Mouse (Mus musculus): Measurements from ENCODE around the gene Actl11. TPM values are rescaled to one million over a fixed set of nuclear protein-coding genes. Genes with fewer than 3 reads are reported as not detected.

The Actl11 gene
- not detected in 2 replicates for total RNA-seq (2023)

DNA sequence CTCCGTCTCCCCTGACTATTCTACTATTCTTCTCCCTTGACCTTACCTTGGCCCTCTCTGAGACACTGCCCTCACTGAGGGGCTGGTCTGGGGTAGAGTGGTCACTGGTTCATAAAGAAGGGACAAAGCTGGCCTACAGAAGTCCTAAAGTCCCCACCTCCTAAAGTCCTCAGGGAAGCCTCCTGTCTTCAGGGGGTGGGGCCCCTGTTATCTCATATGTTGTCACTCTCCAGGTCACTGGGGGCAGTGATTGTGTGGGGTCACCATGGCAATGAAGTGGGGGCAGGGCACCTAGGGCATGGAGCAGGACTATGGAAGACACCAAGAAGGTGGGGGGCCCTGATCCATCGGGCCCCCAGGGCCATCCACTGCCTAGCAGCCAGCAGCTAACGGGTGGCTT, at the start of gene Actl11:
Actl11 (plus strand) TSS at position 301 of the 400 bp plus-strand sequence.

DNA sequence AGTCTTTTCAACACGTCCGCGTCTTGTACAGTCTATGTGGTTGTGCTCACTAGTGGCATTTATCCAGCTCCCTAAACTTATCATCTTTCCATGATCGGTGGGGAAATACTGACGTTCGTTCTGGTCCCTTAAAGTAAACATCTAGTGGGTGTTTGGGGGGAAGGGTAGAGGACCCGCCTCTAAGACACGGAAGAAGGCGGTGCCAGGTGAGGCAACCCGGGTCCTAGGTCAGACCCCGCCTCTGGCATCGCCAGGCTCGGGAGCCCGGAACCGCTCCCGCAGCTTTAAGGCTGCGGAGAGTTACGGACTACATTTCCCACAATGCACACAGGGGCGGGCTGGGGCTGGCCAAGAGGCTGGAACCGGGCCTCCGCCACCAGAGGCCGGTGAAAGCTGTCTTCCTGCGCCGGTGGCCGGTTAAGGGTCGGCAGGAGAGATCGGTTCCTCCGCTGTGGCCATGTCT, 40.4 kb upstream of the Actl11 start, which contains the start of gene Mon1a:
Mon1a (plus strand) TSS at position 348 of the 463 bp plus-strand sequence.

DNA sequence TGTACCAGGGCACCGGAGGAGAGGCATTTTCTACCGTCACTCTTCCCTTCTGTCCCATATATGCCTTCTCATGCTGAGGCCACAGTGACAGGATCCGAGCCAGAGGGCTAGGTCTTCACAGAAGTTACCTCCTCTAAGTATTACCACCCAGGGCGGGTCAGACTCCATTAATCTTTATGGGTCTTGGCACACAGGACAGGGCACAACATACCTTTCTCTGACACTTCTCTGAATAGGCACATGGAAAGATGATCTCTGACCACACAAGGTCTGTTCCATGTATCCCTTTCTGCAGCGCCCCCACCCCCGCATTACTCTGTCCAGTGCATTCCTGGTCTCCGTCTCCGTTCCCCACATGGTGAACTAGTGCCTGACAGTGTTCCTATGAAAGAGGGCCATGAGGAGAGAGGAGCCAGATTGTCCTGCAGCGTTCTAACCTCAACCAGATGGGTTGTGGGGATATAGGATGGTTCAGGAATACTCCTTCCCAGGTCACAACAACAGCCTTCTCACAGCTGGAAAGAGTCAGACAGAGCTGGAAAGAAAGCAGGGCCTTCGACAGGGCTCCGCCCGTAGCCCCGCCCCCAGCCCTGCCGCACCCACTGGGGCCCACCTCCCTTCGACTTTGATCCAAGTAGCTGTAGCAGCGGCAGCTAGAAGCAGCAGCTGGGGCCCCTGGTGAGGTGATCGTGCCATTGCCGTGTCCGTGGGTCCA, 21.9 kb upstream of the Actl11 start, which contains the start of gene Mst1r:
Mst1r (plus strand) TSS at position 622 of the 715 bp plus-strand sequence.

DNA sequence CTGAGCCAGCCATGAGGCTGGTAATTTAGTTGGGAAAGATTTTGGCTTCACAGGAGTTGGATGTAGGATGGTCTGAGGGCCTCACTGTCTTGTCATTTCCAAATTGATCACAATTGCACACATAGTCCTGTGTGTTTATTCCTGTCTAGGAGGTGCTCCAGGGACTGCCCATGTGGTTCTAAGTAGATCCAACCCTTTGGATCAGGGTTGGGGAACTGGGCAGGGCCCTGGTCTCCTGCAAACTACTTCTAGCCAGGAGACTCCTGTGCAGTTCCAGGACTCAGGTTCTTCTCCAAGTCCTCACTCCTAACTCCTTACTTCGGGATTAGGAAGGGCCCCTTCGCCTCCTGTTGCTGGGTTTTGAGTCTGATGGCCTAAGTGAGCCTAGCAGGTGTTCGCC, 7.1 kb downstream of the Actl11 start, which contains the start of gene Camkv:
Camkv (plus strand) TSS at position 301 of the 400 bp plus-strand sequence.

DNA sequence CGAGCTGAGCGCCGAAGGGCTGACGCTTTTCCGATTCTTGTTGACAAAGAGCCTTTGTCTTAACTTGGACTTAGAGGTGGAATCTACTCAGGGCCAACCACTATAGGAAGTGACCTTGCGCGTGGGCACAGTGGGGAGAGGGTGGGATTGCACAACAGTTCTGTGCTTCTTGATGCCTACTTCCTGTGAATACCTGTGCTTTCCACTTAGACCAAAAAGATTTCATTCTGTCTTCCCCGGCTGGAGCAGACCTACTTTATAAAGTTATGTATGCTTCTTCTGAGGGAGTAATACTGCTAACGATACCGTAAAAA, 21.6 kb downstream of the Actl11 start, which contains the start of gene Traip:
Traip (plus strand) TSS at position 215 of the 314 bp plus-strand sequence.

DNA sequence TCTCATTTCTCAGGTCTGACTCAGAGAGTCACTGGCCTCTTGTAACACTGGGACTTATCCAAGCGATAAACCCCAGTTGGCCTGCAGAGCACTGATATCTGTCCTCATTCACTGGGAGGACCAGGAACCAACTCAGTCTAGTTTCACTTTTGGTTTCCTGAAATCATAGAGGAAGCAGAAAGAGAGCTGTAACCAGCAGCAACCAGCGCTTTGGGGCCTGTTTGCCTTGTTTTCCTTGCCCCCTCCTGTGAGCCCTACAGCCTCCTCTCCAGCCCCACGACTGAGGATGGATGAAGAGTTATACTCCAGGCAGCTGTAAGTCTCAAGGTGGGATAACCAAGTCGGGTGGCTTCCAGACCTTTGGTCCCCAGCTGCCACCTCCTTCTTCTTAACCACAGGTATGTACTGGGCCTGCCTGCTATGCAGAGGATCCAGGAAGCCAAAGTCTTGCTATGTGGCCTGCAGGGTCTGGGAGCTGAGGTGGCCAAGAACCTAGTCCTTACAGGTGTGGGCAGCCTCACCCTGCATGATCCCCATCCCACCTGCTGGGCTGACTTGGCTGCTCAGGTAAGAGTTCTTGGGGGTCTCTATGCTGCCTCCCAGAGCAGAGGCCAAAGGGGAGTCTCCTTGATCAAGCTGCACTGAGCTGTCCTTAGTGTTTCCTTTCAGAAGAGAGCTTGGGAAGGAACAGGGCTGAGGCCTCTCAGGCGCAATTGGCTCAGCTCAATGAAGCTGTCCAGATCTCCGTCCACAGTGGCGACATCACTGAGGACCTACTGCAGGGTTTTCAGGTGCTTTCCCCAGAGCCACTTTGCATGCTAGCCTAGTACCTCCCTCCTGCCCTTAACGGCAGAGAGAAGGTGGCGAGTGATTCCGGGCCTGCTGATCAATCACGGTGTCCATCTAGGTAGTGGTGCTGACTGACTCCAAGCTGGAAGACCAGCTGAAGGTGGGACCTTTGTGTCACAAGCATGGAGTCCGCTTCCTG, 47.4 kb downstream of the Actl11 start, which contains the start of gene Uba7:
Uba7 (plus strand) TSS at position 107 of the 988 bp plus-strand sequence.

Other genes with a start within 250 kb of the Actl11 start
- gene Gnat1, start 248.8 kb upstream of the Actl11 start, total RNA-seq (2023): not detected in 2 replicates
- gene Sema3f, start 218.0 kb upstream of the Actl11 start, total RNA-seq (2023): not detected in 2 replicates
- gene Rbm5, start 157.5 kb upstream of the Actl11 start, total RNA-seq (2023): 205 and 225 TPM in 2 replicates
- gene Rbm6, start 55.2 kb upstream of the Actl11 start, total RNA-seq (2023): 49.9 and 76.4 TPM in 2 replicates
- 9.3 and 9.5 TPM in 2 replicates for gene Mon1a, start 40.3 kb upstream of the Actl11 start, total RNA-seq (2023)
- gene Mst1r, start 21.6 kb upstream of the Actl11 start, total RNA-seq (2023): 0.29 and 0.69 TPM in 2 replicates
- gene Camkv, start 7.2 kb downstream of the Actl11 start, total RNA-seq (2023): not detected in 2 replicates
- 19.4 and 24.4 TPM in 2 replicates for gene Traip, start 21.7 kb downstream of the Actl11 start, total RNA-seq (2023)
- gene Uba7, start 47.0 kb downstream of the Actl11 start, total RNA-seq (2023): 71.8 and 86.9 TPM in 2 replicates
- 0.41 TPM in 1 of 2 replicates, not detected in the other for gene Gm20661, start 54.6 kb downstream of the Actl11 start, total RNA-seq (2023)
- 1.6 and 1.9 TPM in 2 replicates for gene Inka1, start 57.4 kb downstream of the Actl11 start, total RNA-seq (2023)
- not detected in 2 replicates for gene Cdhr4, start 64.0 kb downstream of the Actl11 start, total RNA-seq (2023)
- gene Gm20662, start 67.9 kb downstream of the Actl11 start, total RNA-seq (2023): not detected in 2 replicates
- 111 and 125 TPM in 2 replicates for gene Ip6k1, start 74.0 kb downstream of the Actl11 start, total RNA-seq (2023)
- gene Gmppb, start 120.8 kb downstream of the Actl11 start, total RNA-seq (2023): 22.0 and 22.4 TPM in 2 replicates
- gene Amigo3, start 124.7 kb downstream of the Actl11 start, total RNA-seq (2023): 4.5 and 5.6 TPM in 2 replicates
- gene Mst1, start 152.0 kb downstream of the Actl11 start, total RNA-seq (2023): not detected in 2 replicates
- 40.6 and 40.9 TPM in 2 replicates for gene Rnf123, start 154.9 kb downstream of the Actl11 start, total RNA-seq (2023)
- gene Apeh, start 166.1 kb downstream of the Actl11 start, total RNA-seq (2023): 42.5 and 52.9 TPM in 2 replicates

All from neutrophil, adult 65 days (primary cell).